Mouse (Mus musculus): Measurements from ENCODE around the gene Hacl1.

DNA sequence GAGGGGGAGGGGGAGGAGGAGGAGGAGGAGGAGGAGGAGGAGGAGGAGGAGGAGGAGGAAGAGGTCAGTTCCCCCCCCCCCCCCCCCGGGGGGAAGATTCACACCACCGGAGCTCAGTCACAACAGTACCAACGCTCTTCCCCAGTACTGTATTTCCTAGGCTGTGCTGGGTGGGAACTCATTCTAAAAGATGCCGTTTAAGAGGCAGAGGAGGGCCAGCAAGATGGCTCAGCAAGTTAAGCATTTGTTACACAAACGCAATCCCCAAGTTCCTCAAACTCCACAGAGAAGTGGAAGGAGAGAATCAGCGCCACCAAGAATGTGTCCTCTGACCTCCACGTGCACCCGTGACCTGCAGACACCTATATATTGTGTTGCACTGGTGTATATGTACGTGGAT, 58.0 kb downstream of the Hacl1 start:
- TF ChIP-seq HCFC1 (IDR thresholded peaks at IDR 0.05; ENCODE audit: borderline replicate concordance, insufficient read depth, low read length) (no peak), ZNF384 (IDR thresholded peaks at IDR 0.05; ENCODE audit: low read depth, low read length) (no peak), ZC3H11A (IDR thresholded peaks at IDR 0.05; ENCODE audit: borderline replicate concordance, low read depth, low read length) (no peak)
